ENCODE assay signal across 17 mouse cellular contexts in genomic region chr5:100626526-100626925, GRCm38 (mm10).
"Had no signal": no experiment of that assay in that cellular context is flagged by ENCODE, and none has a peak within 500 bp of the region (broad histone marks: within the 10 kb centered on the region; RNA-seq: fewer than 3 reads in every experiment).

No protein-coding gene starts in this region.

- H3K4me3 ChIP-seq: left cerebral cortex, adult 2 months; limb, embryonic 12.5 days; liver, embryonic 12.5 days; midbrain, embryonic 10.5 days; myocyte; neural tube, embryonic 15.5 days had no signal

- H3K9ac ChIP-seq: limb, embryonic 12.5 days; liver, embryonic 12.5 days; lung, embryonic 14.5 days; neural tube, embryonic 15.5 days had no signal

- H3K9me3 ChIP-seq: limb, embryonic 12.5 days; liver, embryonic 12.5 days; midbrain, embryonic 10.5 days; neural tube, embryonic 15.5 days had no signal

- H3K36me3 ChIP-seq: limb, embryonic 12.5 days; liver, embryonic 12.5 days; midbrain, embryonic 10.5 days; neural tube, embryonic 15.5 days had no signal

- H3K4me1 ChIP-seq: limb, embryonic 12.5 days; neural tube, embryonic 15.5 days had no signal

- ATAC-seq: liver, embryonic 12.5 days had no signal

- DNase-seq: kidney, adult 11 months; kidney, adult 9 months; kidney, postnatal 10 days; lung, embryonic 14.5 days; lung, postnatal 10 days; lung, postnatal 4 days; midbrain, embryonic 14.5 days; right cerebral cortex, adult 18-20 months; right cerebral cortex, postnatal 25 days; thymus, adult 18-20 months; thymus, postnatal 14 days had no signal

- H3K27me3 ChIP-seq: limb, embryonic 12.5 days; neural tube, embryonic 15.5 days had no signal

- H3K4me2 ChIP-seq: limb, embryonic 12.5 days; liver, embryonic 12.5 days; lung, embryonic 14.5 days; neural tube, embryonic 15.5 days had no signal

- H3K27ac ChIP-seq: left cerebral cortex, adult 2 months; limb, embryonic 12.5 days; liver, embryonic 12.5 days; midbrain, embryonic 10.5 days; neural tube, embryonic 15.5 days had no signal
